Mouse (Mus musculus): Measurements from ENCODE around the gene Fgf22. TPM values are rescaled to one million over a fixed set of nuclear protein-coding genes. Genes with fewer than 3 reads are reported as not detected.

Gene Fgf22
- total and polyA plus RNA-seq, 2 experiments = not detected

- DNase-seq (ENCODE audit: extremely low read depth, low read depth, low spot score) = no peak
- H3K4me3 ChIP-seq (ENCODE audit: insufficient read depth, low read depth, low read length) = no peak overlapping the region
- no peaks in the 10 kb centered on the region for H3K36me3 ChIP-seq (ENCODE audit: control insufficient read depth, insufficient read depth, low read length)
- H3K9ac ChIP-seq (ENCODE audit: low read depth, low read length) = no peak overlapping the region
- 89% methylated on average over 12 of the region's 12 CpGs for WGBS
- no peak overlapping the region for H3K27ac ChIP-seq (replicated peaks; ENCODE audit: insufficient read depth, low read depth, low read length)
- H3K4me1 ChIP-seq (ENCODE audit: control insufficient read depth, insufficient read depth, low read length) = peaks cover 15% of the 10 kb centered on the region
- 0 out of 2 replicates have a peak, but pooled peaks cover 5% of the 10 kb centered on the region for H3K27me3 ChIP-seq (ENCODE audit: control insufficient read depth, insufficient read depth, low read length)
- no peak for TF ChIP-seq CTCF (IDR thresholded peaks at IDR 0.05; ENCODE audit: low read depth, low read length)
- TF ChIP-seq POLR2A (IDR thresholded peaks at IDR 0.05; ENCODE audit: extremely low read depth, insufficient read depth, low read length) = no peak
- H3K79me2 ChIP-seq (ENCODE audit: control insufficient read depth, insufficient read depth, low read length) = no peaks in the 10 kb centered on the region
Observed at GRCm38 (mm10) chr10:79798289-79798928, 43.5 kb downstream of the Fgf22 start.

- no peak overlapping the region for H3K4me3 ChIP-seq (ENCODE audit: insufficient read depth, low read depth, low read length)
- no peaks in the 10 kb centered on the region for H3K79me2 ChIP-seq (ENCODE audit: control insufficient read depth, insufficient read depth, low read length)
- no peak overlapping the region for H3K27ac ChIP-seq (replicated peaks; ENCODE audit: insufficient read depth, low read depth, low read length)
- peak; percentile 43 for DNase-seq (ENCODE audit: extremely low read depth, low read depth, low spot score)
- no peaks in the 10 kb centered on the region for H3K27me3 ChIP-seq (ENCODE audit: control insufficient read depth, insufficient read depth, low read length)
- TF ChIP-seq POLR2A (IDR thresholded peaks at IDR 0.05; ENCODE audit: extremely low read depth, insufficient read depth, low read length) (no peak), CTCF (IDR thresholded peaks at IDR 0.05; ENCODE audit: low read depth, low read length) (no peak)
- H3K9ac ChIP-seq (ENCODE audit: low read depth, low read length) = no peak overlapping the region
- H3K4me1 ChIP-seq (ENCODE audit: control insufficient read depth, insufficient read depth, low read length) = peaks cover 15% of the 10 kb centered on the region
- H3K36me3 ChIP-seq (ENCODE audit: control insufficient read depth, insufficient read depth, low read length) = no peaks in the 10 kb centered on the region
- 58% methylated on average over 11 of the region's 11 CpGs for WGBS
Observed at GRCm38 (mm10) chr10:79800508-79800907, 45.6 kb downstream of the Fgf22 start.

- WGBS = 14% methylated on average over 3 of the region's 3 CpGs
- DNase-seq (ENCODE audit: extremely low read depth, low read depth, low spot score) = peak; percentile 61
- no peaks in the 10 kb centered on the region for H3K27me3 ChIP-seq (ENCODE audit: control insufficient read depth, insufficient read depth, low read length)
- H3K27ac ChIP-seq (replicated peaks; ENCODE audit: insufficient read depth, low read depth, low read length) = peak overlapping the region; percentile 64
- TF ChIP-seq CTCF (IDR thresholded peaks at IDR 0.05; ENCODE audit: low read depth, low read length) = no peak
- no peak for TF ChIP-seq POLR2A (IDR thresholded peaks at IDR 0.05; ENCODE audit: extremely low read depth, insufficient read depth, low read length)
- H3K79me2 ChIP-seq (ENCODE audit: control insufficient read depth, insufficient read depth, low read length) = no peaks in the 10 kb centered on the region
- H3K36me3 ChIP-seq (ENCODE audit: control insufficient read depth, insufficient read depth, low read length) = no peaks in the 10 kb centered on the region
- H3K9ac ChIP-seq (ENCODE audit: low read depth, low read length) = peak overlapping the region; percentile 22
- H3K4me1 ChIP-seq (ENCODE audit: control insufficient read depth, insufficient read depth, low read length) = peaks cover 15% of the 10 kb centered on the region
- H3K4me3 ChIP-seq (ENCODE audit: insufficient read depth, low read depth, low read length) = peak overlapping the region; percentile 46; the same call in 1 of the 2 replicates
Observed at GRCm38 (mm10) chr10:79801837-79802236, 47.0 kb downstream of the Fgf22 start.

- H3K9ac ChIP-seq (ENCODE audit: low read depth, low read length) = peak overlapping the region; percentile 50
- H3K4me1 ChIP-seq (ENCODE audit: control insufficient read depth, insufficient read depth, low read length) = peaks cover 15% of the 10 kb centered on the region
- DNase-seq (ENCODE audit: extremely low read depth, low read depth, low spot score) = peak; percentile 86
- H3K27ac ChIP-seq (replicated peaks; ENCODE audit: insufficient read depth, low read depth, low read length) = peak overlapping the region; percentile 77
- H3K27me3 ChIP-seq (ENCODE audit: control insufficient read depth, insufficient read depth, low read length) = no peaks in the 10 kb centered on the region
- WGBS = 11% methylated on average over 11 of the region's 11 CpGs
- no peak for TF ChIP-seq CTCF (IDR thresholded peaks at IDR 0.05; ENCODE audit: low read depth, low read length)
- TF ChIP-seq POLR2A (IDR thresholded peaks at IDR 0.05; ENCODE audit: extremely low read depth, insufficient read depth, low read length) = 0 out of 2 replicates have a peak, but pooled peaks have one; percentile 15
- no peaks in the 10 kb centered on the region for H3K36me3 ChIP-seq (ENCODE audit: control insufficient read depth, insufficient read depth, low read length)
- H3K79me2 ChIP-seq (ENCODE audit: control insufficient read depth, insufficient read depth, low read length) = no peaks in the 10 kb centered on the region
- H3K4me3 ChIP-seq (ENCODE audit: insufficient read depth, low read depth, low read length) = peak overlapping the region; percentile 46; the same call in 1 of the 2 replicates
Observed at GRCm38 (mm10) chr10:79802331-79802971, 47.6 kb downstream of the Fgf22 start.

- TF ChIP-seq POLR2A (IDR thresholded peaks at IDR 0.05; ENCODE audit: extremely low read depth, insufficient read depth, low read length) (no peak), CTCF (IDR thresholded peaks at IDR 0.05; ENCODE audit: low read depth, low read length) (no peak)
- no peak overlapping the region for H3K4me3 ChIP-seq (ENCODE audit: insufficient read depth, low read depth, low read length)
- H3K79me2 ChIP-seq (ENCODE audit: control insufficient read depth, insufficient read depth, low read length) = no peaks in the 10 kb centered on the region
- 64% methylated on average over 29 of the region's 29 CpGs for whole genome bisulfite sequencing
- H3K9ac ChIP-seq (ENCODE audit: low read depth, low read length) = no peak overlapping the region
- DNase-seq (ENCODE audit: extremely low read depth, low read depth, low spot score) = no peak
- no peak overlapping the region for H3K27ac ChIP-seq (replicated peaks; ENCODE audit: insufficient read depth, low read depth, low read length)
- H3K4me1 ChIP-seq (ENCODE audit: control insufficient read depth, insufficient read depth, low read length) = peaks cover 15% of the 10 kb centered on the region
- H3K27me3 ChIP-seq (ENCODE audit: control insufficient read depth, insufficient read depth, low read length) = no peaks in the 10 kb centered on the region
- H3K36me3 ChIP-seq (ENCODE audit: control insufficient read depth, insufficient read depth, low read length) = no peaks in the 10 kb centered on the region
Observed at GRCm38 (mm10) chr10:79803716-79804323, 48.9 kb downstream of the Fgf22 start.

Data from liver, adult 2 months (tissue).